8 mouse cellular contexts compared by ENCODE assay signal in the genomic region with DNA sequence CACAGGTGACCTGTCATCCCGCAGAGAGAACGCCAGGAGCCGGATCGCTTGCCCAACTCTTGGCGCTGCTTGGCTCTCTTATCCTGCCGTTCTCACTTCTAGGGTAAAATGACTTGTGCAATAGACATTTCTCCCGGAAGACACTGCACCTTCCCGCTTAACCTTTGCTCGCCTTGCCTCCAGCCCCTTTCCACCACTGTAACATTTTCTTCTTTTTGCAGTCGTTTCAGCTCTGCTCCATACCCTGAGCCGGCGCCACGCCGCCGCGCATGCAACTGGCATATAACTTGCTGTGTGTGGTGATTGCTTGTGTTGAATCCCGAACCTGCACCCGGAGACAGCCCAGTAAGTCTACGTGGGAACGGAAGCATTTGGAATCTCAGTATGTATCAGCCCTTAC. TPM values are rescaled to one million over a fixed set of nuclear protein-coding genes. Genes with fewer than 3 reads are reported as not detected.
A peak's percentile ranks its signal among the peaks of the same experiment; 100 is the strongest.
DNase-seq lines count a peak whose midpoint lies in the region; ATAC-seq and TF ChIP-seq lines count a peak whose summit lies in the region.

No protein-coding gene starts in this region.

- intact Hi-C loops in heart, adult 2 months (cut with DNase I): loop anchor here (10.0 kb wide), 1 partner anchor 645 kb away; a partner anchor contains a TSS
- intact Hi-C loops in heart, postnatal 10 days (cut with DNase I): no loop called here

- no peak for TF ChIP-seq EP300 in heart, adult 2 months (IDR thresholded peaks at IDR 0.05; ENCODE audit: insufficient read depth, low read depth, low read length)

- peak; percentile 24; the same call in 1 of the 2 replicates for ATAC-seq in hindbrain, embryonic 15.5 days (ENCODE audit: low FRiP score, low read depth)
- peak; percentile 36; the same call in 1 of the 2 replicates for ATAC-seq in megakaryocyte, adult 5-6 weeks (ENCODE audit: poor library complexity, severe bottlenecking)

- H3K27ac ChIP-seq in heart, adult 2 months: peak overlapping the region; percentile 98
- H3K27ac ChIP-seq in embryonic facial prominence, embryonic 10.5 days (replicated peaks): peak overlapping the region; percentile 76
- no peak overlapping the region for H3K27ac ChIP-seq in hindbrain, embryonic 15.5 days (replicated peaks)

- no peaks in the 10 kb centered on the region for H3K27me3 ChIP-seq in heart, adult 2 months (ENCODE audit: control insufficient read depth, insufficient read depth, low read length)
- H3K27me3 ChIP-seq in embryonic facial prominence, embryonic 10.5 days (replicated peaks; ENCODE audit: low read depth, poor library complexity, severe bottlenecking): peaks cover 14% of the 10 kb centered on the region
- H3K27me3 ChIP-seq in hindbrain, embryonic 15.5 days: 0 out of 2 replicates have a peak, but pooled peaks cover 5% of the 10 kb centered on the region

- no peak for DNase-seq in heart, adult 2 months
- no peak for DNase-seq in heart, postnatal 10 days
- peak; percentile 50 for DNase-seq in CD4-positive, CD25-positive, alpha-beta regulatory T cell, adult 2 months (ENCODE audit: low read depth, low spot score)
- DNase-seq in embryonic facial prominence, embryonic 10.5 days (ENCODE audit: low spot score): peak; percentile 39
- DNase-seq in yolk sac, embryonic 10.5 days (ENCODE audit: low spot score): no peak
- DNase-seq in layer of hippocampus, adult 9-10 months (ENCODE audit: low spot score): no peak

- peaks cover 6% of the 10 kb centered on the region for H3K36me3 ChIP-seq in heart, adult 2 months (ENCODE audit: control insufficient read depth, insufficient read depth, low read length)
- H3K36me3 ChIP-seq in embryonic facial prominence, embryonic 10.5 days (replicated peaks): no peaks in the 10 kb centered on the region
- no peaks in the 10 kb centered on the region for H3K36me3 ChIP-seq in hindbrain, embryonic 15.5 days

- H3K4me1 ChIP-seq in heart, adult 2 months (ENCODE audit: control insufficient read depth, insufficient read depth, low read length): peaks cover 5% of the 10 kb centered on the region
- peaks cover 11% of the 10 kb centered on the region; the same call in 1 of the 2 replicates for H3K4me1 ChIP-seq in embryonic facial prominence, embryonic 10.5 days
- peaks cover 16% of the 10 kb centered on the region for H3K4me1 ChIP-seq in hindbrain, embryonic 15.5 days (replicated peaks)

- peak overlapping the region; percentile 86 for H3K4me3 ChIP-seq in heart, adult 2 months
- H3K4me3 ChIP-seq in embryonic facial prominence, embryonic 10.5 days: peak overlapping the region; percentile 88
- peak overlapping the region; percentile 97 for H3K4me3 ChIP-seq in hindbrain, embryonic 15.5 days

- H3K79me2 ChIP-seq in heart, adult 2 months (replicated peaks; ENCODE audit: control insufficient read depth, insufficient read depth, low read length): no peaks in the 10 kb centered on the region

- no peak for TF ChIP-seq CTCF in heart, adult 2 months (IDR thresholded peaks at IDR 0.05)

- under 1% methylated on average over 20 of the region's 20 CpGs for WGBS in heart, adult 2 months
- WGBS in embryonic facial prominence, embryonic 10.5 days: under 1% methylated on average over 20 of the region's 20 CpGs
- WGBS in hindbrain, embryonic 15.5 days: under 1% methylated on average over 20 of the region's 20 CpGs

- TF ChIP-seq POLR2A in heart, adult 2 months (IDR thresholded peaks at IDR 0.05; ENCODE audit: insufficient read depth, low read depth, low read length): no peak

- H3K9ac ChIP-seq in heart, adult 2 months (ENCODE audit: low read depth, low read length): peak overlapping the region; percentile 81
- H3K9ac ChIP-seq in hindbrain, embryonic 15.5 days: peak overlapping the region; percentile 74

- H3K9me3 ChIP-seq in embryonic facial prominence, embryonic 10.5 days: no peaks in the 10 kb centered on the region
- H3K9me3 ChIP-seq in hindbrain, embryonic 15.5 days: no peaks in the 10 kb centered on the region

- H3K4me2 ChIP-seq in hindbrain, embryonic 15.5 days: peak overlapping the region; percentile 93

RNA-seq across cellular contexts. Expression of a gene that starts 0.5 kb away (rescaled TPM):
- 10 to 100 TPM; 27.7 to 30.6 TPM for total RNA-seq in heart, adult 2 months (2021)
- polyA plus RNA-seq in heart, adult 2 months (2012; rRNA removed): 24.1 and 29.8 TPM in 2 replicates
- total RNA-seq in heart, postnatal 10 days (2021): 10 to 100 TPM; 20.2 to 26.4 TPM
- 10.9 and 11.5 TPM in 2 replicates for polyA plus RNA-seq in embryonic facial prominence, embryonic 10.5 days (2016; fragmentation: Nextera tagmentation; extraction: Ambion mirVana)
- polyA plus RNA-seq in hindbrain, embryonic 15.5 days (2015; fragmentation: Nextera tagmentation; extraction: Ambion mirVana): 14.5 and 17.6 TPM in 2 replicates
- total RNA-seq in megakaryocyte, adult 5-6 weeks (2015): 137 and 153 TPM in 2 replicates
- total RNA-seq in megakaryocyte, adult 5-6 weeks (2017): 137 and 148 TPM in 2 replicates

Comparison
In these comparisons a context has a peak if more than half of its experiments do, and no peak if none do; other contexts are left out.
1. DNase-seq: peak in CD4-positive, CD25-positive, alpha-beta regulatory T cell, adult 2 months (single experiment) and embryonic facial prominence, embryonic 10.5 days (single experiment); none in heart, adult 2 months (0 of 2), heart, postnatal 10 days (0 of 2), yolk sac, embryonic 10.5 days (single experiment) and layer of hippocampus, adult 9-10 months (single experiment).
2. RNA of a gene that starts 0.5 kb away (total RNA-seq): 137 to 153 TPM in megakaryocyte, adult 5-6 weeks; 27.7 to 30.6 TPM in heart, adult 2 months and 20.2 to 26.4 TPM in heart, postnatal 10 days; every median in the first group is over 4 times any median in the second.
3. Peak in every context shown above with its lines, with median percentiles within 50 percentile points of each other: H3K4me3 ChIP-seq.